Comparison of ENCODE assay signal across 11 mouse cellular contexts in genomic region chr5:20462376-20462775, GRCm38 (mm10).
DNase-seq lines count a peak whose midpoint lies in the region; ATAC-seq lines count a peak whose summit lies in the region.
"Had no signal": no experiment of that assay in that cellular context is flagged by ENCODE, and none has a peak within 500 bp of the region (broad histone marks: within the 10 kb centered on the region; RNA-seq: fewer than 3 reads in every experiment).

No protein-coding gene starts in this region.

- 0 out of 2 replicates have a peak, but pooled peaks cover 9% of the 10 kb centered on the region for H3K4me1 ChIP-seq in forebrain, embryonic 15.5 days
- no peaks in the 10 kb centered on the region for H3K4me1 ChIP-seq in forebrain, embryonic 12.5 days
- H3K4me1 ChIP-seq: limb, embryonic 12.5 days had no signal

- H3K4me2 ChIP-seq in forebrain, embryonic 15.5 days (replicated peaks), result no peak overlapping the region
- no peak overlapping the region for H3K4me2 ChIP-seq in forebrain, embryonic 12.5 days
- H3K4me2 ChIP-seq: limb, embryonic 12.5 days had no signal

- peak; percentile 85 for ATAC-seq in forebrain, embryonic 15.5 days (replicated peaks)
- ATAC-seq in forebrain, embryonic 12.5 days (ENCODE audit: low FRiP score), result no peak
- no peak for ATAC-seq in CD4-positive, CD25-positive, alpha-beta regulatory T cell, adult 4 months
- ATAC-seq: intestine, embryonic 16.5 days had no signal

- no peaks in the 10 kb centered on the region for H3K27me3 ChIP-seq in forebrain, embryonic 15.5 days
- no peaks in the 10 kb centered on the region for H3K27me3 ChIP-seq in forebrain, embryonic 12.5 days
- H3K27me3 ChIP-seq: limb, embryonic 12.5 days had no signal

- no peak overlapping the region for H3K4me3 ChIP-seq in forebrain, embryonic 15.5 days
- H3K4me3 ChIP-seq in forebrain, embryonic 12.5 days (replicated peaks), result no peak overlapping the region
- H3K4me3 ChIP-seq: limb, embryonic 12.5 days had no signal

- peak; percentile 4 for DNase-seq in lung, postnatal 25 days (ENCODE audit: low spot score)
- DNase-seq in lung, adult 18-20 months, result no peak
- DNase-seq in layer of hippocampus, postnatal 10 days (ENCODE audit: low spot score in 2 of 2), result peak; percentile 27 to 44
- DNase-seq in skeletal muscle tissue, adult 2 months (ENCODE audit: low read depth, low spot score), result peak; percentile 9
- no peak for DNase-seq in kidney, postnatal 25 days
- DNase-seq: adrenal gland, postnatal 10 days had no signal

- WGBS in forebrain, embryonic 15.5 days, result 62% methylated on average over 2 of the region's 2 CpGs
- WGBS in forebrain, embryonic 12.5 days, result 95% methylated on average over 2 of the region's 2 CpGs

- no peak overlapping the region for H3K9ac ChIP-seq in forebrain, embryonic 15.5 days (replicated peaks)
- H3K9ac ChIP-seq in forebrain, embryonic 12.5 days, result no peak overlapping the region
- H3K9ac ChIP-seq: limb, embryonic 12.5 days had no signal

- peaks cover 4% of the 10 kb centered on the region; the same call in 1 of the 2 replicates for H3K36me3 ChIP-seq in forebrain, embryonic 15.5 days
- no peaks in the 10 kb centered on the region for H3K36me3 ChIP-seq in forebrain, embryonic 12.5 days (replicated peaks)
- H3K36me3 ChIP-seq: limb, embryonic 12.5 days had no signal

- H3K27ac ChIP-seq in forebrain, embryonic 15.5 days (replicated peaks), result no peak overlapping the region
- no peak overlapping the region for H3K27ac ChIP-seq in forebrain, embryonic 12.5 days
- H3K27ac ChIP-seq: limb, embryonic 12.5 days had no signal

- no peaks in the 10 kb centered on the region for H3K9me3 ChIP-seq in forebrain, embryonic 15.5 days
- H3K9me3 ChIP-seq in forebrain, embryonic 12.5 days, result no peaks in the 10 kb centered on the region
- H3K9me3 ChIP-seq: limb, embryonic 12.5 days had no signal

Comparison
In these comparisons a context has a peak if more than half of its experiments do, and no peak if none do; other contexts are left out.
1. DNase-seq: peak in lung, postnatal 25 days (single experiment), layer of hippocampus, postnatal 10 days (2 of 2) and skeletal muscle tissue, adult 2 months (single experiment); none in lung, adult 18-20 months (0 of 2) and kidney, postnatal 25 days (0 of 2).